Mouse (Mus musculus): ENCODE data around the gene Flywch1. TPM values are rescaled to one million over a fixed set of nuclear protein-coding genes. Genes with fewer than 3 reads are reported as not detected.

Flywch1 gene
- polyA plus RNA-seq, 2 experiments, result 4.0 to 6.6 TPM

GRCm38 (mm10) chr17:23737493-23738445 lies 33.6 kb downstream of the Flywch1 start:
- H3K27me3 ChIP-seq (ENCODE audit: control insufficient read depth, insufficient read depth, low read length), result peaks cover 39% of the 10 kb centered on the region
- no peak overlapping the region for H3K27ac ChIP-seq
- ATAC-seq (ENCODE audit: insufficient read depth), result no peak
- no peak overlapping the region for H3K4me2 ChIP-seq (ENCODE audit: low read depth)
- no peaks in the 10 kb centered on the region for H3K9me3 ChIP-seq (ENCODE audit: control insufficient read depth, low read length)
- TF ChIP-seq CTCF (IDR thresholded peaks at IDR 0.05; ENCODE audit: low read depth) (peak; percentile 54), EP300 (IDR thresholded peaks at IDR 0.05; ENCODE audit: low read depth) (no peak)
- WGBS (ENCODE audit: insufficient replicate concordance), result 71% methylated on average over 15 of the region's 15 CpGs
- H3K9ac ChIP-seq (replicated peaks), result no peak overlapping the region
- H3K36me3 ChIP-seq (replicated peaks; ENCODE audit: control insufficient read depth, insufficient read depth, low read depth), result peaks cover 3% of the 10 kb centered on the region
- no peak overlapping the region for H3K4me3 ChIP-seq (ENCODE audit: insufficient read depth in 1 of 2, low read depth in 2 of 2, low read length in 2 of 2)
- peaks cover 6 to 7% of the 10 kb centered on the region in 2 experiments; a peak in 3 of 4 replicates for H3K4me1 ChIP-seq (replicated peaks; ENCODE audit: control insufficient read depth in 2 of 2, insufficient read depth in 2 of 2, low read length in 1 of 2)
- DNase-seq (ENCODE audit: low read depth in 3 of 3, low spot score in 3 of 3), result no peak

DNA sequence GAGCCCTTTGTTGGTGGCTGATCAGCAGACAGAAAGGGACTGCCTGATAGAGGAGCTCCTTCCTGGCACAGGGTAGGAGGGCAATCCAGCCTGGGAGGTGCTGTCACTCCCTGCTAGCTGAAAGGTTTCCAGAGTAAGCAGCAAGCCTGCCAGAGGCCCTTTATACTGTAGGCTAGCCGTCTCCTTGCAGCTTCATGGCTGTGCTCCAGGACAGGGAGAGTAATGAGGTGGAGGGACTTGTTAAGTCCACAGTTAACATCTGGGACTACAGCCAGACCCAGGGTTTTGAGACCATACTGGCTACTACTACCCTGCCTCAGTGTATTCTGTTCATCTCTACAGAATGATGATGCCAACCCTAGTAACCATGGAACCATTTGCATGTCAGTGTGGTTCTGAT lies 37.1 kb downstream of the Flywch1 start:
- DNase-seq (ENCODE audit: low read depth in 3 of 3, low spot score in 3 of 3), result no peak
- peaks cover 3% of the 10 kb centered on the region for H3K36me3 ChIP-seq (replicated peaks; ENCODE audit: control insufficient read depth, insufficient read depth, low read depth)
- TF ChIP-seq CTCF (IDR thresholded peaks at IDR 0.05; ENCODE audit: low read depth), result no peak
- no peak for TF ChIP-seq EP300 (IDR thresholded peaks at IDR 0.05; ENCODE audit: low read depth)
- no peaks in the 10 kb centered on the region for H3K9me3 ChIP-seq (ENCODE audit: control insufficient read depth, low read length)
- no peaks in the 10 kb centered on the region; a peak in 1 of 4 replicates for H3K4me1 ChIP-seq (replicated peaks; ENCODE audit: control insufficient read depth in 2 of 2, insufficient read depth in 2 of 2, low read length in 1 of 2)
- no peak for ATAC-seq (ENCODE audit: insufficient read depth)
- H3K4me3 ChIP-seq (ENCODE audit: insufficient read depth in 1 of 2, low read depth in 2 of 2, low read length in 2 of 2), result no peak overlapping the region
- H3K27ac ChIP-seq, result no peak overlapping the region
- H3K27me3 ChIP-seq (ENCODE audit: control insufficient read depth, insufficient read depth, low read length), result peaks cover 9% of the 10 kb centered on the region
- WGBS (ENCODE audit: insufficient replicate concordance), result 54% methylated on average over 1 of the region's 1 CpGs
- H3K9ac ChIP-seq (replicated peaks), result no peak overlapping the region
- no peak overlapping the region for H3K4me2 ChIP-seq (ENCODE audit: low read depth)

DNA sequence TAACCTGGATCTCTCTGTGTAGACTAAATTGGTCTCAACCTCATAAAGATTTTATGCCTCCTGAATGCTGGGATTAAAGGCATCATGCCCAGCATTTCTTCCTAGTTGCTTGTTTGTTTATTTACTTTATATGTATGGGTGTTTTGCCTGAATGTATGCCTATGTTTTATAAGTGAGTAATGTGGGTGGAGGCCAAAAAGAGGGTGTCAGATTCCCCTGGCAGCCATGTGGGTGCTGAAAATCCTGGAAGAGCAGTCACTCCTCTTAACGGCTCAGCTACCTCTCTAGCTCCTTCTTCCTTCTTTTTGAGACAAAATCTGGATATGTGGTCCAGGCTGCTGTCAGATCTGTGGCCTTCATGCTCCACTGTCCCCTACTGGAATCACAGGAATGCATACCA lies 41.0 kb downstream of the Flywch1 start:
- no peak overlapping the region for H3K4me2 ChIP-seq (ENCODE audit: low read depth)
- H3K4me1 ChIP-seq (replicated peaks; ENCODE audit: control insufficient read depth in 2 of 2, insufficient read depth in 2 of 2, low read length in 1 of 2), result peaks cover 5 to 11% of the 10 kb centered on the region in 2 experiments
- TF ChIP-seq EP300 (IDR thresholded peaks at IDR 0.05; ENCODE audit: low read depth) (no peak), CTCF (IDR thresholded peaks at IDR 0.05; ENCODE audit: low read depth) (no peak)
- no peaks in the 10 kb centered on the region for H3K9me3 ChIP-seq (ENCODE audit: control insufficient read depth, low read length)
- H3K4me3 ChIP-seq (ENCODE audit: insufficient read depth in 1 of 2, low read depth in 2 of 2, low read length in 2 of 2), result no peak overlapping the region
- H3K27me3 ChIP-seq (ENCODE audit: control insufficient read depth, insufficient read depth, low read length), result no peaks in the 10 kb centered on the region
- no peak for DNase-seq (ENCODE audit: low read depth in 3 of 3, low spot score in 3 of 3)
- H3K9ac ChIP-seq (replicated peaks), result no peak overlapping the region
- H3K27ac ChIP-seq, result no peak overlapping the region
- 58% methylated on average over 1 of the region's 1 CpGs for WGBS (ENCODE audit: insufficient replicate concordance)
- no peak for ATAC-seq (ENCODE audit: insufficient read depth)
- H3K36me3 ChIP-seq (replicated peaks; ENCODE audit: control insufficient read depth, insufficient read depth, low read depth), result peaks cover 3% of the 10 kb centered on the region

DNA sequence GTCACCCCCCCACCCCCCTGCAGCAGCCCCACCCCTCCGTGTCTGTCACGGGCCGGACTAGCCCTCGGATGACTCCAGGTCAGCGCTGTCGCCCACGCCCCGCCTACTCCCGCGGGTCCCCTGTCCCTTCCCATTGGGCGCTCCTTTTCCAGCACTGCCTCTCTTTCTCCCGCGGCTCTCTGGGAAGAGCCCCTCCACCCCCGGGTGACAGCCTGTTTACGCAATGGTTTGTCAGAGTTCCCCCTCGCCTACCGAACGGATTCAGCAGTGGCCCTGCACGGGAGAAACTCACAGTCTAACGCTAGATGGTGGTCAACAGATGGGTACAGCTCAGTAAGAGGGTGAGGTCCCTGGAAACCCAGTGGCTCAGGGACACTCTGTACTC lies 44.7 kb downstream of the Flywch1 start:
- H3K27ac ChIP-seq, result peak overlapping the region; percentile 42
- H3K36me3 ChIP-seq (replicated peaks; ENCODE audit: control insufficient read depth, insufficient read depth, low read depth), result no peaks in the 10 kb centered on the region
- peak; percentile 84 for ATAC-seq (ENCODE audit: insufficient read depth)
- H3K4me1 ChIP-seq (replicated peaks; ENCODE audit: control insufficient read depth in 2 of 2, insufficient read depth in 2 of 2, low read length in 1 of 2), result peaks cover 8 to 15% of the 10 kb centered on the region in 2 experiments
- TF ChIP-seq CTCF (IDR thresholded peaks at IDR 0.05; ENCODE audit: low read depth) (peak; percentile 52), EP300 (IDR thresholded peaks at IDR 0.05; ENCODE audit: low read depth) (no peak)
- peak overlapping the region; percentile 67 to 71 for H3K4me3 ChIP-seq (ENCODE audit: insufficient read depth in 1 of 2, low read depth in 2 of 2, low read length in 2 of 2)
- peak overlapping the region; percentile 80 for H3K4me2 ChIP-seq (ENCODE audit: low read depth)
- DNase-seq (ENCODE audit: low read depth in 3 of 3, low spot score in 3 of 3), result peak; percentile 58 to 73 (median 60)
- H3K9ac ChIP-seq (replicated peaks), result peak overlapping the region; percentile 84
- H3K27me3 ChIP-seq (ENCODE audit: control insufficient read depth, insufficient read depth, low read length), result no peaks in the 10 kb centered on the region
- under 1% methylated on average over 20 of the region's 20 CpGs for WGBS (ENCODE audit: insufficient replicate concordance)
- no peaks in the 10 kb centered on the region for H3K9me3 ChIP-seq (ENCODE audit: control insufficient read depth, low read length)

Measured in liver, embryonic 14.5 days (tissue).